ENCODE assay signal across 17 mouse cellular contexts in the genomic region with DNA sequence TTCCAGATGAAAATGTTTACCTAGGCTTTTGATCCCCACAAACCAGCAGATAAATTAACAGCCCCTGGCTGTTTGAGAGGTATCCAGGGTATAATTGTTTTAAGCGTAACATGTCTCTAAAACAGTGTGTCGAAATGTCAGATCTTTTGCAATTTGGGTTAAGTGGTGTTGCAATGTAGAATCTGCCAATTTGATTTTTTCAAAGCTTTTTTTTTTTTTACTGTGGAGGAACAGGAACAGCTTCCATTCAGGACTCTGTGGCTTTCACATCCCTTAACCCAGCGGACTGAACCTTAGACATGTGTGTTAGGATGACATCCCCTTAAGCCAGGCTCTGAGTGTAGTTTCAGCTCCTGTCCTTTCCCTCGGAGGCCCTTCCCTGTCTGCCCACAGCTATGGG. TPM values are rescaled to one million over a fixed set of nuclear protein-coding genes. Genes with fewer than 3 reads are reported as not detected.
DNase-seq lines count a peak whose midpoint lies in the region; ATAC-seq and TF ChIP-seq lines count a peak whose summit lies in the region.
"Had no signal": no experiment of that assay in that cellular context is flagged by ENCODE, and none has a peak within 500 bp of the region (broad histone marks: within the 10 kb centered on the region; RNA-seq: fewer than 3 reads in every experiment).

No protein-coding gene starts in this region.

- H3K4me1 ChIP-seq in lung, adult 2 months (ENCODE audit: control insufficient read depth, insufficient read depth, low read length) = peaks cover 5% of the 10 kb centered on the region
- peaks cover 11% of the 10 kb centered on the region for H3K4me1 ChIP-seq in bone marrow, adult 2 months (ENCODE audit: control insufficient read depth, insufficient read depth, low read length)
- peaks cover 7% of the 10 kb centered on the region for H3K4me1 ChIP-seq in forebrain, embryonic 13.5 days

- peak; percentile 57 for DNase-seq in lung, postnatal 25 days (ENCODE audit: low spot score)
- no peak for DNase-seq in lung, adult 2 months
- no peak for DNase-seq in spleen, postnatal 36 days (ENCODE audit: low spot score in 2 of 2)
- DNase-seq: adrenal gland, postnatal 14 days; heart, postnatal 4 days had no signal

- no peak overlapping the region for H3K4me2 ChIP-seq in forebrain, embryonic 13.5 days
- H3K4me2 ChIP-seq: heart, embryonic 11.5 days; kidney, embryonic 15.5 days; stomach, embryonic 15.5 days had no signal

- H3K36me3 ChIP-seq in forebrain, embryonic 13.5 days (ENCODE audit: poor library complexity, severe bottlenecking) = no peaks in the 10 kb centered on the region
- H3K36me3 ChIP-seq: kidney, embryonic 15.5 days; stomach, embryonic 15.5 days had no signal

- no peak for TF ChIP-seq POLR2A in lung, adult 2 months (IDR thresholded peaks at IDR 0.05; ENCODE audit: borderline replicate concordance, extremely low read depth, low read depth, low read length)
- no peak for TF ChIP-seq POLR2A in bone marrow, adult 2 months (IDR thresholded peaks at IDR 0.05; ENCODE audit: borderline replicate concordance, control insufficient read depth, low read depth, low read length)

- no peak overlapping the region for H3K27ac ChIP-seq in bone marrow, adult 2 months (ENCODE audit: control insufficient read depth, insufficient read depth, low read depth, low read length, poor library complexity)
- no peak overlapping the region for H3K27ac ChIP-seq in forebrain, embryonic 13.5 days
- H3K27ac ChIP-seq: kidney, embryonic 15.5 days; liver, embryonic 14.5 days; stomach, embryonic 15.5 days had no signal

- H3K4me3 ChIP-seq in lung, adult 2 months (replicated peaks; ENCODE audit: extremely low read depth, low read depth, low read length) = no peak overlapping the region
- peak overlapping the region; percentile 28 for H3K4me3 ChIP-seq in bone marrow, adult 2 months (replicated peaks; ENCODE audit: control insufficient read depth, low read depth, low read length)
- no peak overlapping the region for H3K4me3 ChIP-seq in forebrain, embryonic 13.5 days
- H3K4me3 ChIP-seq: kidney, embryonic 15.5 days; stomach, embryonic 15.5 days had no signal

- no peaks in the 10 kb centered on the region for H3K27me3 ChIP-seq in forebrain, embryonic 13.5 days
- H3K27me3 ChIP-seq: kidney, embryonic 15.5 days; stomach, embryonic 15.5 days had no signal

- no peak overlapping the region for H3K9ac ChIP-seq in forebrain, embryonic 13.5 days
- H3K9ac ChIP-seq: kidney, embryonic 15.5 days; liver, embryonic 14.5 days; stomach, embryonic 15.5 days had no signal

- WGBS in lung, adult 2 months = 52% methylated on average over 4 of the region's 4 CpGs
- 32% methylated on average over 4 of the region's 4 CpGs for WGBS in bone marrow, adult 2 months
- 89% methylated on average over 4 of the region's 4 CpGs for WGBS in forebrain, embryonic 13.5 days

- peak; percentile 74 for ATAC-seq in granulocyte monocyte progenitor cell, adult 5-6 weeks (replicated peaks; ENCODE audit: poor library complexity, severe bottlenecking)
- ATAC-seq in megakaryocyte progenitor cell, adult 5-6 weeks (replicated peaks; ENCODE audit: poor library complexity) = peak; percentile 67
- ATAC-seq in forebrain, embryonic 13.5 days = no peak
- ATAC-seq: forebrain, embryonic 16.5 days had no signal

- TF ChIP-seq CTCF in lung, adult 2 months (IDR thresholded peaks at IDR 0.05; ENCODE audit: insufficient read depth, low read length) = no peak
- no peak for TF ChIP-seq CTCF in bone marrow, adult 2 months (IDR thresholded peaks at IDR 0.05; ENCODE audit: control insufficient read depth, insufficient read depth, low read length)

- H3K9me3 ChIP-seq in forebrain, embryonic 13.5 days (replicated peaks) = no peaks in the 10 kb centered on the region
- H3K9me3 ChIP-seq: kidney, embryonic 15.5 days; stomach, embryonic 15.5 days had no signal

RNA-seq across cellular contexts. Expression of gene Vps13c, which starts 4.8 kb away (rescaled TPM):
- polyA plus RNA-seq in lung, adult 2 months (2012; rRNA removed) = 6.1 and 9.1 TPM in 2 replicates
- 4.0 and 8.8 TPM in 2 replicates for polyA plus RNA-seq in bone marrow, adult 2 months (2011; ENCODE audit: insufficient read depth, insufficient read length, low replicate concordance, missing spikeins)
- total RNA-seq in granulocyte monocyte progenitor cell, adult 5-6 weeks (2014; fragmentation: Nextera tagmentation) = 61.5 and 75.6 TPM in 2 replicates
- total RNA-seq in granulocyte monocyte progenitor cell, adult 5-6 weeks (2017) = 56.3 and 67.9 TPM in 2 replicates
- total RNA-seq in megakaryocyte progenitor cell, adult 5-6 weeks (2015) = 43.9 and 46.1 TPM in 2 replicates
- total RNA-seq in megakaryocyte progenitor cell, adult 5-6 weeks (2017) = 44.8 and 54.9 TPM in 2 replicates
- polyA plus RNA-seq in forebrain, embryonic 13.5 days (2015; fragmentation: Nextera tagmentation; extraction: Ambion mirVana) = 7.7 and 8.1 TPM in 2 replicates

RNA-seq across cellular contexts. Expression of gene C2cd4a, which starts 12.9 kb away (rescaled TPM):
- polyA plus RNA-seq in lung, adult 2 months (2012; rRNA removed) = 1.2 and 1.7 TPM in 2 replicates
- polyA plus RNA-seq in bone marrow, adult 2 months (2011; ENCODE audit: insufficient read depth, insufficient read length, low replicate concordance, missing spikeins) = not detected in 2 replicates
- total RNA-seq in granulocyte monocyte progenitor cell, adult 5-6 weeks (2014; fragmentation: Nextera tagmentation) = not detected in 2 replicates
- not detected in 2 replicates for total RNA-seq in granulocyte monocyte progenitor cell, adult 5-6 weeks (2017)
- total RNA-seq in megakaryocyte progenitor cell, adult 5-6 weeks (2015) = not detected in 2 replicates
- not detected in 2 replicates for total RNA-seq in megakaryocyte progenitor cell, adult 5-6 weeks (2017)
- not detected in 2 replicates for polyA plus RNA-seq in forebrain, embryonic 13.5 days (2015; fragmentation: Nextera tagmentation; extraction: Ambion mirVana)
- total RNA-seq: adrenal gland, postnatal 14 days; gastrocnemius, adult 8-10 months; heart, postnatal 4 days; left cerebral cortex, postnatal 25 days had no signal
- polyA plus RNA-seq: forebrain, embryonic 16.5 days; inflammation-experienced regulatory T-cells, adult 6 months had no signal
